Mouse (Mus musculus) erythroblast, embryonic 14.5 days (primary cell): Measurements from ENCODE around the gene Clptm1.

Source experiments
- GATA1 ChIP-seq: IDR thresholded peaks from 2 replicates; pipeline ENCODE4 v1.6.1; 2012; ENCODE audit warnings: low read length, inconsistent platforms, mixed read lengths
- TAL1 ChIP-seq: IDR thresholded peaks from 3 replicates; pipeline ENCODE4 v1.6.1; 2012; ENCODE audit warnings: low read length, inconsistent platforms, mixed read lengths

DNA sequence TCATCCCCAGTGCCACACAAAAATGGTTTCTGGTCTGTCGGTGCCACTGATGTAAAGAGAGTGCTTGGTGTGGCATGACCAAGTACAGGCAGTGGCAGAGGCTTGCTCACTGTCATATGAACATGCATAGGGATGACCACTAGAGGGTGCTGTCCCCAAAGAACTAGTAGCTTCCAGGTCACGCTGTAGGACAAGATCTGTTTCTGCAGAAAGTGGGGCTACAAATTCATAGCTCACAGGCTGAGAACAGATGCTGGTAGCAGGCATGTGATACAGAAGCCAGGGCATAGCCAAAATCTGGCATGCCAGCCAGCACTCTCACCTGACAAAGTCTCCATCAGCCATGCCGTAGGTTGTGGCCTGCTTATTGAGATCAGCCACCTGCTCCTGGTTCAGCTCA lies 74.9 kb downstream of the Clptm1 start:
- no peak for TF ChIP-seq TAL1
- no peak for TF ChIP-seq GATA1
